Mouse (Mus musculus): ENCODE data around the gene Pfn1. TPM values are rescaled to one million over a fixed set of nuclear protein-coding genes. Genes with fewer than 3 reads are reported as not detected.

Gene Pfn1
- polyA plus RNA-seq, 1 experiment = 1,801 TPM

GRCm38 (mm10) chr11:70621972-70622814, 32.3 kb downstream of the Pfn1 start:
- Histone ChIP-seq H3K27ac (ENCODE audit: insufficient read depth, low read depth, low read length) (peak overlapping the region; percentile 40; the same call in 1 of the 2 replicates), H3K4me3 (ENCODE audit: insufficient read depth, low read length) (no peak overlapping the region)
- no peak for TF ChIP-seq POLR2A (IDR thresholded peaks at IDR 0.05; ENCODE audit: borderline replicate concordance, low read depth, low read length)
- no peak for TF ChIP-seq CTCF (IDR thresholded peaks at IDR 0.05; ENCODE audit: low read depth, low read length)

GRCm38 (mm10) chr11:70619101-70619500, 35.3 kb downstream of the Pfn1 start, which contains the start of gene Chrne:
Gene Chrne, minus strand, starts transcription at chr11:70619216.
- TF ChIP-seq CTCF (IDR thresholded peaks at IDR 0.05; ENCODE audit: low read depth, low read length) (no peak), POLR2A (IDR thresholded peaks at IDR 0.05; ENCODE audit: borderline replicate concordance, low read depth, low read length) (no peak)
- H3K4me3 ChIP-seq (ENCODE audit: insufficient read depth, low read length) = no peak within 1 kb of the TSS
- H3K27ac ChIP-seq (ENCODE audit: insufficient read depth, low read depth, low read length) = no peak within 1 kb of the TSS
- H3K4me1 ChIP-seq (ENCODE audit: control insufficient read depth, insufficient read depth, low read length) = peaks cover 22% of the 10 kb centered on the region

More at GRCm38 (mm10) chr11:70621972-70622814, 32.3 kb downstream of the Pfn1 start:
- peaks cover 12% of the 10 kb centered on the region for H3K4me1 ChIP-seq (ENCODE audit: control insufficient read depth, insufficient read depth, low read length)

GRCm38 (mm10) chr11:70615516-70616093, 38.8 kb downstream of the Pfn1 start, which contains the start of gene 4930544D05Rik:
Gene 4930544D05Rik, plus strand, starts transcription at chr11:70615848.
- H3K4me1 ChIP-seq (ENCODE audit: control insufficient read depth, insufficient read depth, low read length) = peaks cover 18% of the 10 kb centered on the region
- peak within 1 kb of the TSS; percentile 74 for H3K27ac ChIP-seq (ENCODE audit: insufficient read depth, low read depth, low read length)
- TF ChIP-seq CTCF (IDR thresholded peaks at IDR 0.05; ENCODE audit: low read depth, low read length) (no peak), POLR2A (IDR thresholded peaks at IDR 0.05; ENCODE audit: borderline replicate concordance, low read depth, low read length) (no peak)
- peak within 1 kb of the TSS; percentile 60 for H3K4me3 ChIP-seq (ENCODE audit: insufficient read depth, low read length)

GRCm38 (mm10) chr11:70615074-70615473, 39.4 kb downstream of the Pfn1 start:
- Histone ChIP-seq H3K4me1 (ENCODE audit: control insufficient read depth, insufficient read depth, low read length) (peaks cover 18% of the 10 kb centered on the region), H3K27ac (ENCODE audit: insufficient read depth, low read depth, low read length) (peak overlapping the region; percentile 74), H3K4me3 (ENCODE audit: insufficient read depth, low read length) (peak overlapping the region; percentile 60)
- no peak for TF ChIP-seq CTCF (IDR thresholded peaks at IDR 0.05; ENCODE audit: low read depth, low read length)
- no peak; the same call in 1 of the 2 replicates for TF ChIP-seq POLR2A (IDR thresholded peaks at IDR 0.05; ENCODE audit: borderline replicate concordance, low read depth, low read length)

- TF ChIP-seq CTCF (IDR thresholded peaks at IDR 0.05; ENCODE audit: low read depth, low read length) (peak; percentile 18; the same call in 1 of the 2 replicates), POLR2A (IDR thresholded peaks at IDR 0.05; ENCODE audit: borderline replicate concordance, low read depth, low read length) (no peak)
- Histone ChIP-seq H3K4me3 (ENCODE audit: insufficient read depth, low read length) (no peak overlapping the region), H3K4me1 (ENCODE audit: control insufficient read depth, insufficient read depth, low read length) (peaks cover 18% of the 10 kb centered on the region), H3K27ac (ENCODE audit: insufficient read depth, low read depth, low read length) (no peak overlapping the region)
These were observed 41.9 kb downstream of the Pfn1 start for GRCm38 (mm10) chr11:70612505-70612904.

- H3K4me3 ChIP-seq (ENCODE audit: insufficient read depth, low read length) = no peak overlapping the region
- peaks cover 18% of the 10 kb centered on the region for H3K4me1 ChIP-seq (ENCODE audit: control insufficient read depth, insufficient read depth, low read length)
- no peak overlapping the region for H3K27ac ChIP-seq (ENCODE audit: insufficient read depth, low read depth, low read length)
- TF ChIP-seq POLR2A (IDR thresholded peaks at IDR 0.05; ENCODE audit: borderline replicate concordance, low read depth, low read length) = no peak
- no peak for TF ChIP-seq CTCF (IDR thresholded peaks at IDR 0.05; ENCODE audit: low read depth, low read length)
These were observed 43.7 kb downstream of the Pfn1 start for GRCm38 (mm10) chr11:70610752-70611151.

- Histone ChIP-seq H3K27ac (ENCODE audit: insufficient read depth, low read depth, low read length) (no peak overlapping the region), H3K4me1 (ENCODE audit: control insufficient read depth, insufficient read depth, low read length) (peaks cover 8% of the 10 kb centered on the region)
- TF ChIP-seq POLR2A (IDR thresholded peaks at IDR 0.05; ENCODE audit: borderline replicate concordance, low read depth, low read length) = no peak
These were observed 45.9 kb downstream of the Pfn1 start for GRCm38 (mm10) chr11:70608381-70609066.

GRCm38 (mm10) chr11:70607611-70608010, 46.8 kb downstream of the Pfn1 start:
- no peak overlapping the region for H3K27ac ChIP-seq (ENCODE audit: insufficient read depth, low read depth, low read length)
- no peak overlapping the region for H3K4me3 ChIP-seq (ENCODE audit: insufficient read depth, low read length)
- TF ChIP-seq CTCF (IDR thresholded peaks at IDR 0.05; ENCODE audit: low read depth, low read length) = no peak
- TF ChIP-seq POLR2A (IDR thresholded peaks at IDR 0.05; ENCODE audit: borderline replicate concordance, low read depth, low read length) = no peak
- peaks cover 1% of the 10 kb centered on the region for H3K4me1 ChIP-seq (ENCODE audit: control insufficient read depth, insufficient read depth, low read length)

More at GRCm38 (mm10) chr11:70608381-70609066, 45.9 kb downstream of the Pfn1 start:
- no peak overlapping the region for H3K4me3 ChIP-seq (ENCODE audit: insufficient read depth, low read length)

GRCm38 (mm10) chr11:70606717-70607116, 47.7 kb downstream of the Pfn1 start:
- no peak overlapping the region for H3K27ac ChIP-seq (ENCODE audit: insufficient read depth, low read depth, low read length)
- H3K4me1 ChIP-seq (ENCODE audit: control insufficient read depth, insufficient read depth, low read length) = no peaks in the 10 kb centered on the region
- TF ChIP-seq CTCF (IDR thresholded peaks at IDR 0.05; ENCODE audit: low read depth, low read length) (no peak), POLR2A (IDR thresholded peaks at IDR 0.05; ENCODE audit: borderline replicate concordance, low read depth, low read length) (no peak)
- H3K4me3 ChIP-seq (ENCODE audit: insufficient read depth, low read length) = no peak overlapping the region

Data from bone marrow macrophage, adult 2 months (primary cell).